Mouse (Mus musculus): ENCODE data around the gene Mrps12.
A peak's percentile ranks its signal among the peaks of the same experiment; 100 is the strongest.

Gene Mrps12

DNA sequence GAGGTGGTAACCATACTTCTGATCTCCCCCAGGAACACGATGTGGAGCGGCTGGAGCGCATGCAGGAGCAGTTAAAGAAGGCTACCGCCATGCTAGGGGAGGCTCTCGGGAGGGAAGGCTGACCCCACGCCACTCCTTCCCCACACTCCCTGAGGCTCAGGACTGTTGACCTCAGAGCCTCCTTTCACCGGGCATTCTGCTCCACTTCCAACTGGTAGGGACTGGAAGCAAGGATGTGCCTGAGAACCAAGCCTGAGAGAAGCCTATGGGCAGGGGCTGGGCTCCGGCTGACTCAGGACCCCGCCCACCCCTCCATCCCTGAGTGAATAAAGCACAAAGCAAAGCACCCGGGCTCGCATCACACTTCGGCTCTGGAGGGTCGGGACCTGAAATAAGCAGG is 17.0 kb upstream of the Mrps12 start:
- no peak for DNase-seq

- DNase-seq: no peak
These were observed 14.5 kb upstream of the Mrps12 start, which contains the start of gene Ccer2 for GRCm38 (mm10) chr7:28756079-28756478. Gene Ccer2, plus strand, starts transcription at chr7:28756174.

DNA sequence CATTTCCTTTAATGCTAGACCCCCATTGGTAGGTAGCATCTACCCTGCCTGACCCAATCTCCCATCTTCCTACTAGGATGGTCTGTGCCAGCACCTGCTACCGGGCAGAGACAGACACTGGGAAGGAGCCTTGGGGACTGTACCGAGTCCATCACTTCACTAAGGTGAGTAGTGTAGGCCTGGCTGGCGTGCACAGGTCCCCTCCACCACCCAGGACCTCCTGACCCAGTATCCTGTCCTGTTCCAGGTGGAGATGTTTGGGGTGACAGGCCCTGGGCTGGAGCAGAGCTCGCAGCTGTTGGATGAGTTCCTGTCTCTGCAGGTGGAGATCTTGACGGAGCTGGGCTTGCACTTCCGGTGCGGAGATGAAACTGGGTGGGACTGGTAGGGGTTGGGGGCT is 8.3 kb upstream of the Mrps12 start:
- no peak for DNase-seq

DNA sequence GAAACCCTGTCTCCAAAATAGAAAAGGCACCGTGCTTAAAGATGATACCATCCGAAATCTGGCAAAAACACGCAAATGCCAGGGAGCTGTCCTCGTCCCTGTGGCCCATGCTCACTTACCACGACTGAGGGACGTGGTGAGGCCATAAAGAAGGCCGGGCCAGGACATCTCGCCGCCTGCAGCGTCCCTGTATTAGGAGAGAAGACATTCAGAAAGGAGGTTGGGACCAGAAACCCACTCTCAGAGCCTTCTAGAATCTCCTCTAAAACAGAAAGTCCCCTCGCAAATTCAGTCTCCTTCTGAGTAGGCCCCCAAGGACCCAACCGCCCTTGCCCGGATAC is 282 bp downstream of the Mrps12 start:
- no peak for DNase-seq

DNA sequence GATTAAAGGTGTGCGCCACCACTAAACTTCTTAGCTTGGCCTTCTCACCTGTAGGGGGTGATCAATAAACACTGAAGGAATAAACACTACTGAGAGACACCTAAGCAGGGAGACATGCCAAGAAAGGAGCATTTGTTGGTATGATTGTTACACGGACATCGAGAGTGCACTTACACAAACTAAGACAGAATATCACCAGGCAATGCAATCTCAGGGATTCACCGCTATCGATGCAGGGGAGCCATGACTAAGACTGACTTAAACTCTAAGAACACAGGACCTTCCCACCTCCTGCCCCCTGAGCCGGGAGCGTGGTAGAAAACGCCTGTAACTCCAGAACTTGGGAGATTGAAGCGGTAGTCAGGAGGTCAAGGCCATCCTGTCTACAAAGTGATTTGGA is 671 bp downstream of the Mrps12 start:
- DNase-seq: peak in 1 of 2 experiments; percentile 15

DNA sequence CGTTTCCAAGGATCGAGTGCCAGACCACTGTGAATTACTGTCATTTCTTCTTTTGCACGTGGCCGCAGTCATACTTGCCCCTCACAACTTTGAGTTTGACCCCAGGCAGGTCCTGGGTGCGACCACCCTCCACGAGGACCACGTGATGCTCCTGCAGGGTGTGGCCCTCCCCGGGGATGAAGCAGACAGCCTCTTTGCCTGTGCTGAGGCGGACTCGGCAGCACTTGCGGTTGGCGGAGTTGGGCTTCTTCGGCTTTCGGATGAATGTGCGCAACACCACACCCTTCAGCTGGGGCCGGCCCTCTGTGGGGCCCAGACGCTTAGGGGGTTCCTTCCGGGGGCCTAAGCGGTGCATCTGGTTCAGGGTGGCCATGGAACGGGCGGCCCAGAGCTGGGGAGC is 1.8 kb downstream of the Mrps12 start:
- DNase-seq: no peak

GRCm38 (mm10) chr7:28735701-28736100 is 5.9 kb downstream of the Mrps12 start:
- no peak for DNase-seq

DNA sequence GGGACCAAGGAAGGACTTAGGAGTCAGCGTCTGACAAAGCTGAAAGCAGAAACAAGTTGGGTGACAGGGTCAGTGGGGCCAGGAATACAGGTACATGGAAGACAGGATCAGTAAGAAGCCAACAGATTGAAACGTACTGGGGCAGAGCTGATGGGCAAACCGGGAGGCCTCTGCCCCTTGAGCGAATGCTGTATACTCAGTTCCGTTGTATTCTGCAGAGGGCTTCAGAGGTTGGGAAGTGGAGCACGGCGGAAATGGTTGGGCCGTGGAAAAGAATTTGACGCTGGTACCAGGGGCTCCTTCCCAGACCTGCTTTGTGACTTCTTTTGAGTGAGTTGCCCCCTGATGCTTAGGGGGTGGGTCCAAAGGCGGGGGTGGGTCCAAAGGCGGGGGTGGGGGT is 8.4 kb downstream of the Mrps12 start:
- no peak for DNase-seq

GRCm38 (mm10) chr7:28732341-28733142 is 9.1 kb downstream of the Mrps12 start:
- peak; percentile 86 to 90 for DNase-seq

GRCm38 (mm10) chr7:28727649-28728340 is 13.8 kb downstream of the Mrps12 start:
- peak; percentile 33 to 37 for DNase-seq

DNA sequence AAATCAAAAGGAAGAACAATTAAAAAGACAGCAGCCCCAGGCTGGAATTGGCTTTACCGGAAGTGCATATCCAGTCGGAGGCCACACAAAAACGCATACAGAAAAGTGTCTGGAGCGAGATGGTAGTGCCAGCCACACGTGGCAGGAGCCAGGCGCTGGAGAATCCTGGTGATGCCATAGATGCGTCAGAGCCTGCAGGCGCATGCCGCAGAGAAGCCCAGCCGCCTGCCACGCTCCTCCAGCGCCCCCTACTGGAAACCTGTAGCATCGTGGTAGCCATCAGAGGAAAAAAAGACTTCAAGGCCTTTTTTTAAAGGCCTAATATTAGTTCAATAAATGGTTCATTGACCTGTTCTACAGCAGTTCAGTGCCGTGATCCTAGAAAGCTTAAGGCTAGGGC is 15.0 kb downstream of the Mrps12 start:
- DNase-seq: peak; percentile 83 to 86

- DNase-seq: no peak
These were observed 17.0 kb downstream of the Mrps12 start for GRCm38 (mm10) chr7:28724613-28725012.

DNA sequence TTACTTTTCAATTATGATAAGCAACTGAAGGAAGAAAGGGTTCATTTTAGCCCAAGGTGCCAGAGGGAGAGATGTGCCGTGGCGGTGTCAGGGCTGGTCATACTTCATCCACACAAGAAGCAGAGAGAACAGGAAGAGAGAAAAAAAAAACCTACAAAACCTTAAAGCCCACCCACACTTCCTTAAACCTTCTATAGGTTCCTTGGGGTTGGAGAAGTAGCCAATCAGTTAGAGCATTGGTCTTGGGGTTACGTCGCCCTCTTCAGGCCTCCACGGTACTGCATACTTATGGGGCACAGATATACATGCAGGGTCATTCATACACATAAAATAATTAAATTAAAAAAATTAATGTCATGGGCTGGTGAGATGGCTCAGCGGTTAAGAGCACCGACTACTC is 19.5 kb downstream of the Mrps12 start:
- no peak for DNase-seq

DNA sequence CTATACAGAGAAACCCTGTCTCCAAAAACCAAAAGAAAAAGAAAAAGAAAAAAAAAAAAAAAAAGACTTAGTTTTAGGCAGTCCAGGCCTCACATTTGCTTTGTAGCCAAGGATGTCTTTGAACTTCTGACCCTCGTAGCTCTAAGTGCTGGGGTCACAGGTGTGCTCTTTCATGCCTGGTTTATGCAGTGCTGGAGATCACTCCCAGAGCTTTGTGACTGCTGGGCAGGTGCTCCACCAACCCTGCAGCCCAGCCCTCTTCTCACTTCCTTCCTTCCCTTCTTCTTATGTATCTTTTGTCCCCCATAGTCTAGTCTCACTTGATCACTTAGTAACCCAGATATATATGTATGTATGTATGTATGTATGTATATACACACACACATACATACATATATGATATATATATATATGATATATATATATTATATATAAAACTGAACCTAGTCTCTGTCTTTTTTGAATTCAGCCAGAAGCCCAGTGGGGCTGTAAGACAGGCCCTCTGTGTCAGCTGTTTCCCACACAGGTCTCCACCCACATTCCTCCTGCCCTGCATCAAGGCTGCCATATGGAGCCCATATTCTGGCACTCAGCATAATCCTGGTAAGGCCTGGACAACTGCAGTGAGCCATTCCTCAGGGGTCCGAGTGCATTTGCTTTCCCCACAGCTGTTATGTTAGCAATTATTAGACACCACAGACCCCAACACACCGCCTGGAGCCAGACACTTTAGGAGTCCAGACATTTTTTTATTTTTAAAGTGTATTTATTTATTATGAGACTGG is 20.7 kb downstream of the Mrps12 start:
- DNase-seq: no peak

GRCm38 (mm10) chr7:28719650-28720049 is 22.0 kb downstream of the Mrps12 start:
- DNase-seq: no peak

GRCm38 (mm10) chr7:28719159-28719558 is 22.5 kb downstream of the Mrps12 start:
- peak; percentile 24 to 46 for DNase-seq

GRCm38 (mm10) chr7:28717726-28718125 is 23.9 kb downstream of the Mrps12 start:
- peak; percentile 13 to 22 for DNase-seq

- peak; percentile 71 to 82 for DNase-seq
These were observed 24.9 kb downstream of the Mrps12 start, which contains the start of gene Fbxo17 for GRCm38 (mm10) chr7:28716590-28717281. Gene Fbxo17, plus strand, starts transcription at chr7:28716804.

GRCm38 (mm10) chr7:28715598-28715997 is 26.0 kb downstream of the Mrps12 start:
- DNase-seq: peak in 1 of 2 experiments; percentile 23

- DNase-seq: no peak
These were observed 27.0 kb downstream of the Mrps12 start for GRCm38 (mm10) chr7:28714667-28715066.

DNA sequence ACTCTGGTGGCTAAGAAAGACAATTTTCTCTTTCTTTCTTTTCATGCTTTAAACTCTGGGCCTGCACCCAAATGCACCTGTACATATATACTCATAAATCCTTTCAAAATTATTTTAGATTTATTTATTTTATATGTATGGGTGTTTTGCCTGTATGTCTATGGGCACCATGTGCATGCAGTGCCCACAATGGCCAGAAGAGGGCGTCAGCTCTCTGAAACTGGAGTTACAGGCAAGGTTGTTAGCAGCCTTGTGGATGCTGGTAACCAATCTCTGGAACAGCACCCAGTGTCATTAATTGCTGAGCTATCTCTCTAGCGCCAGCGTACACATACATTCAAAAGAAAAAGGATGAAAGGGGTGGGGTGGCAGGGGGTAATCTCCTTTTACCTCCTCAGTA is 30.7 kb downstream of the Mrps12 start:
- no peak for DNase-seq

DNA sequence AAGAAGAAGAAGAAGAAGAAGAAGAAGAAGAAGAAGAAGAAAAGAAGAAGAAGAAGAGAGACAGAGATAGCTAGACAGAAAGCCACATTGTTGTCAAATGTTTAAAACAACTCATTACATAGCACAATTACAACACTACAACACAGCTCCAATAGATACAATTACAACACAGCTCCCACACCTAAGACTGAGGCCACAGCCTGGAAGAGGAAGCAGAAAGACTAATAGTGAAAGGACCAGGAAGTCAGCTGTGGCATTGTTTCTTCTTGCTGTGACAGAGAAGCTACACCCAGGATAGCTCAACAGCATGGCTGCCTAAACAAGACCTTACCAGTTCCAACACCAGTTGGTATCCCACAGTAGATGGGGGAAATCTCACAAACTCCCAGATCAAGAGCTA is 32.2 kb downstream of the Mrps12 start:
- no peak for DNase-seq
